Mouse (Mus musculus): Measurements from ENCODE around the gene Klc4.

DNA sequence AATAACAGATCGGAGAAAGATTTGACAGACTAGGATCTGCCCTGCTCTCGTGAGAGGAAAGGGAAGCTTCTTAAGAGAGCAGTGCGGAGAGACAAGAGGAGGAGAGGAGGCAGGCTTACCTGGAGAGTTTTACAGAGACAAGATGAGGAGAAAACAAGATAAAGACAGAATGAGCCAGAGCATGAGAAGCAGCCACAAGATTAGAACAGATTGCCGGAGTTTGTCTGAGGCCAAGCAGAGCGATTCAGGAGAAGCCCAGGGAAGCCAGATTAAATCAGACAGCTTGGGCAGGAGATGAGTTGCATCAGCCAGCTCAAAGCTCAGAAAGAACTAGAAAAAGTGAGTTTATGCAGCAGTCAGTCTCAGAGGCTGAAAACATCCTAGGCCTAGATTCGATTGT is 56.9 kb downstream of the Klc4 start:
- TF ChIP-seq CTCF (IDR thresholded peaks at IDR 0.05; ENCODE audit: low read depth), result no peak
- TF ChIP-seq EP300 (IDR thresholded peaks at IDR 0.05; ENCODE audit: low read depth), result no peak
